Mouse (Mus musculus) Muller cell, postnatal 12 days (primary cell): ENCODE results near the gene Cend1.

Experiments
- DNase-seq: peaks from one replicate; pipeline ENCODE4 v3.0.0-alpha.2; 2015; ENCODE audit errors: inconsistent ontology term

The Cend1 gene

DNA sequence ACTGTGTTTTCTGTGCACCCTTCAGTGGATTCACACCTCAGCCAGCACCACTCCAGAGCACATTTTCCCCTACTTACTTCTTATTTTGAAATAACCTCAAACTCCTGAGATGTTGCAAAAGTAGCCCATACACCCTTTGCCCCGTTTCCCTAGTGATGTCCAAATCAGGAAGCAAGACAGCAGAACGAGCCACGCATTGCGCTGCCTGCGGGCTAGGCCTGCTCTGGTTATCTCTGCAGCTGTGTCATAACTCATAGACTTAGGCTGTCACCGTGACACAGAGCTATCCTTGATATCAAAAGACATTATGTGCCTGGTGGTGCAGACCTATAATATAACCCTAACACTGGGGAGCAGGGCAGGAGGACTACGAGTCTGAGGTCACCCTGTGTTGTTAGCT, 35.1 kb downstream of the Cend1 start:
- DNase-seq = no peak

DNA sequence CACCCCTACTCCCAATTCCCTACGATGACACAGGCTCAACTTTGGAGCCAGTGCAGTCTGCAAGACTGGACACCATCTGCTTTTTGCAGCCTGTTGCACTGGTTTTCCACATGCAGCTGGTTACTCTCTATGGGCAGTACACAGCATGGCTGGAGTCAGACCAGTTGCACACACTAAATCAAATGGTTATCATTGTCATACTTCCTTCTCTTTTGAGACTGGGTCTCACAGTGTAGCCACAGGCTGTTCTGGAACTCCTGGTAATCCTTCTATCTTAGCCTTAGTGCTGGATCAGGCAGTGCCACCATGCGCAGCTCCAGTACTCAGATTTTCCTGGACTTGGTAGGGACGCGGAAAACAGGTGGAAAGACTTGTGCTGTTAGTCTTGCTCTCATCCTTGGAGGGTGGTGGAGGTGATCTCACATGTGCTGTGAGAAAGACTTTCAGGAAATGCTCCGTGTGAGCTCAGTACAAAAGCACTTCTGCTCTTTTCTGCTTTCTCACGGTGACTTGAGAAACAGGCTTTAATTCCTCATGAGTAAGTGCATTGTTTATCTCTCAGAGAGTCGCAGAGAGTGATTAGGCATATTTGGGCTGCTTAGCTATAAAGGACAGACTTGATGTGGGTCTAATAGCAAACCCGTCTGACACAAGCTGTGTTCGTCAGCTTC, 36.6 kb downstream of the Cend1 start:
- DNase-seq = peak; percentile 75

DNA sequence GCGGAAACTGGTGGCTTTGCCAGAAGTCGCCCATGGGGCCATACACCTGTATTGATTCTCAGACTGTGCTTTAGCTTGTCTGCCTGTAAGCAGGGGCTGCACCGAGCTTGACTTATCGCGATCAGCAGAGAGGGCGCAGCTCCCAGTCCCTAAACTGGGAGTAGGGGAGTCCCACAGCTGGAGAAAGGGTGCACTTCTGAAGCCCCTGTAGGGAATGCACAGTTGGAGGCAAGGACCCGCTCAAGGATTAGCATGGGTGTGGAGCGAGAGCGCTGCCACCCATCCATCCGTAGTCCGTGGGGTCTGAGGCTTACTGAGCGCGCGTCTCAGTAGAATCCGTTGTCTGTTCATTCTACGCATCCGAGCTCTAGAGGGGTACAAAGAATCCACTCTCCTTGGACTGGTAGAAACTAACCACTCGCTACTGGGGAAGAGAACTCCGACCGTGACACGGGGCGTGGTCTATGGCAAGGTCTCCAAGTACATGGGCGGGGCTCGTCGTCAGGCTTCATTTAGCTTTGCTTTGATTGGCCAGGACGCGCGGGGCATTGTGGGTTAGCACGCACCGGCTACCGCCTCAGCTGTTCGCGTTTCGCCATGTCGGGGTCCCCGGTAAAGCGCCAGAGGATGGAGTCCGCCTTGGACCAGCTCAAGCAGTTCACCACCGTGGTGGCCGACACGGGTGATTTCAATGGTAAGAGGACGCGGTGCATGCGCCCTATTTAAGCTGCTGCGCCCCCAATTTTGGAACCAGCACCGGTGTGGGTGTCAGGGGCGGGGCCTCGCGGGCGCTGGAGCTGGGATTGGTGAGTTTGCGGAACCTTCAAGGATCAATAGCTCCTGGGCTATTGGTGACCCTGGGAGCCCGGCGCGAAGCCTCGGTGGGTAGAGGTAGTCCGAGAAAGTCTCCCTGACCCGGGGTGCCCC, 37.4 kb downstream of the Cend1 start, which contains the start of gene Taldo1:
Gene Taldo1, plus strand, starts transcription at position 575 of the 927 bp plus-strand sequence.
- DNase-seq = peak; percentile 94

DNA sequence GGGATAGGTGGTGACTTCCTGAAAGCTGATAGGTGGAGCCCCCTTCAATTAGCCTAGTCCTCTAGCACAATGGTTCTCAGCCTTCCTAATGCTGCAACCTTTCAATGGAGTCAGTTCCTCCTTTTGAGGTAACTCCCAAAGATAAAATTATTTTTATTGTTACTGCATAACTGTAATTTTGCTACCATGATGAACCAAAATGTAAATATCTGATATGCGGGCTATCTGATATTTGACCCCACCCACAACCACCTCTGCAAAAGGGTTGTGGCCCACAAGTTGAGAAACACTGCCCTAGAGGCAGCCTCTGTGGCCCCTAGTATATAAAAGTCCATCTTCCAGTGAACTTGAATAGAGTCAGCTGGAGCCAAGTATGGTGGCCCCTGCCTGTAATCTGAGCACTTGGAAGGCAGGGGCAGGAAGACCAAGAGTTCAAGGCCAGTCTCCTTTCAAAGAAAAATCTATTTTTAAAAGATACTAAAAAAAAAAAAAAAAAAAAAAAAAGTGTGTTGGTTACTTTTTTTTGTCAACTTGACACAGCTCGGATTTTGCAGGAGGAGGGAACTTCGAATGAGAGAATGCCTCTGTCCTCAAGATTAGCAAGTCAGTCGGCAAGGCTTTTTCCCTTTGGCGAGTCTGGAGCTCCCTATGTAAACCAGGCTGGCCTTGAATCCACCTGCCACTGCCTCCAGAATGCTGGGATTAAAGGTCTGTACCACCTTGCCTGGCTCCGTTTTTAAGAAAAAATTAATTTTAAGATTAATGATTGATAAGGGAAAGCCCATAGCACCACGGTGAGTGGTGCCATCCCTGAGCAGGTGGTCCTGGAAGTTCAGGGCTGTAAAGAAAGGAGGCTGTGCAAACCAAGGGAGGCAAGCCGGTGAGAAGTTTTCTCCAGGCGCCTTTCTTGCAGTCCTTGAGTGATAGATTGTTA, 38.7 kb downstream of the Cend1 start:
- no peak for DNase-seq

DNA sequence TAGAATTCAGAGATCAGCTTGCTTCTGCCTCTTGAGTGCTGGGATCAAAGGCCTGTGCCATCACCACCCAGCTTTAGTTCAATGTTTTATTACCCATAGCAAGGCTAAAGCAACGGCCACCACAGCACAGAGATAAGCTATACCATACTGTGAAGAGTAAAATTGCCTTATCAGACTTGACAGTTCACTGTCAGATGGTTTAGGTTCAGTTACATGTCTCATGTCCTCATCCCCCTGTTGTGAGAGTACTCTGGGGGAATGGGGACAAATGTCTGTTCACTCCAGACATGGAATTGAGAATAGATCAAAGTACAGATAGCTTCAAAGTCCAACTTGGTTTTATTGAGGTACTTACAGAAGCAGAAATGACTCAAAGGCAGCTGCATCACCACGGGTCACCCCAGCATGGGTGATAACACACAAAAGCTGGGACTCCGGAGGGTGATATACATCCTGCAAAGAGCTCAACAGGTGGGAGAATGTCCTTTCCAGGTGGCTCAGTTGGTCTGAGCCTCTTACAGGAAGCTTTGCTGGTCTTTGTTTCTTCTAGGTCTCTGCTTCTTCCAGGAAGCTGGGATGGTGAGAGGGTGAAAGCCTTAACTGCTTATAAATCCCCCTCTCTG, 40.7 kb downstream of the Cend1 start:
- DNase-seq = no peak

DNA sequence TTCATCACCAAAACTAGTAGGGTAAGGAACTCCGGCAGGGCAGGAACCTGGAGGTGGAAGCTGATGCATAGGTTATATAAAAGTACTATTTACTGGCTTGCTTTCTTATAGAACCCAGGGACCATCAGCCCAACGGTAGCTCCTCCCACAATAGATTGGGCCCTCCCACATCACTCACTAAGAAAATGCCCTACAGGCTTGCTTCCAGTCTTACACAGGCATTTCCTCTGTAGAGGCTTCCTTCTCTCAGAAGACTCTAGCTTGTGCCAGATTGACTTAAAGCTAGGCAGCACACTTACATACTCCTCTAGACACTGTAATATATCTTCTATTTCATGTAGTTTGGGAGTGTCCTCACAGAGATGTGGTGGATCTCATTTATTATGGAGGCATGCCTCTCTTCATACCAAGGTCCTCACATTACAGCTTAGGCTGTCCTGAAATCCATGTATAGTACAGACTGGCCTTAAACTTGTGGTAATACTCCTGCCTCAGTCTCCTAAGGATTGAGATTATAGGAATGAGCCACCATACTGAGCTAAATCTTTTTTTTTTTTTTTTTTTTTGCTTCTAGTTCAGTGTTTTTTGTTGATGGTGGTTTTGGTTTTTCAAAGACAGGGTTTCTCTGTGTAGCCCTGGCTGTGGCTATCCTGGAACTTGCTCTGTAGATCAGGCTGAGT, 41.3 kb downstream of the Cend1 start:
- no peak for DNase-seq

DNA sequence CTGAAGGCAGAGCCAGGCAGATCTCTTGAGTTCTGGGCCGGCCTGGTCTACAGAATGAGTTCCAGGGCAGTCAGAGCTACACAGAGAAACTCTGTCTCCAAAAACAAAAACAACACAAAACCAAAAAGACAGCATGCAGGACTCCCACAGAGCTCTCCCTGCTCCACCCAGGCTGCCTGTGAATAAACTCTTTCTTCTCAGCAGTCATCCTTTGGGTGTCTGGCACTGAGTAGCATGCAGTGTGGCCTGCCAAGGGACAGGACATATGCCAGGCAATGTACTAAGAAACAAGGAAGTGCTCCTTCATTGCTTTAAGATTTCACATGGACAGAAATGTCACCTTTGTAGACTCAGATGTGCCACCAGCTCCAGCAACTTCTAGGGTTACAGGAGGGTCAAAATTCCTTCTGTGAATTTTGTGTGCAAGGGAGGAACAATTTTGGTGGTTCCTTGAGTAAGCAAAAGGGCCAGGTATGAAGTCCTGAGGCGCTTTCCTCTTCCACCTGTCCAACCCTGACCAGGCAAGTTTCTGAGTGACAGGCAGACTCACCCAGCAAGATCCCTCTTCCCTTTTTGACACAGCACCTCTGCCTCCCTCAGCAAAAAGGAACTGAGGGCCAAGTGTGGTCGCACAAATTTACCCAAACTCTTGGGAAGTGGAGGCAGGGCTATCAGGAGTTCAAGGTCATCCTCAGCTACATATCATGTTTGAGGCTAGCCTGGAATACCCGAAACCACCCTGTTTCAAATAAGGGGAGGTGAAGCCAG, 48.0 kb downstream of the Cend1 start:
- DNase-seq = peak; percentile 16

DNA sequence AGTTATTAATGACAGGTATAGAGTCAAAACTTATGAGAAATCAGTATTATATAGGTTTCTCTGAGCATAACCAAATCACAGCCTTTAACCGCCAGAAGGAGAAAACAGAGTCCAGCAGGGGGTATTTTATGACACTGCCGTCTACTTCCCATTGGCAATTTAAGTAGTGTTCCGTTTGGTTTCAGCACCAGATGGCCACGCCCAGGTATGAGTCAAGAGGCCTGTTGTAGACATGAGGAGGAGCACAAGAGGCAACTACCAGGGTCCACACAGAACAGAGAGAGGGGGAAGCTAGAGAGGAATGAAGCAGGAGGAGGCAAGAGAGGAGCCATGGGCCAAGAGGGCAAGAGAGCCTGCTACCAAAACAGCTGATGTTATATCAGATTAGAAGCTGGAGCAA, 49.7 kb downstream of the Cend1 start:
- no peak for DNase-seq
